Mouse (Mus musculus): ENCODE data around the gene Pold1. TPM values are rescaled to one million over a fixed set of nuclear protein-coding genes. Genes with fewer than 3 reads are reported as not detected.

Gene Pold1
- total RNA-seq, 1 experiment from 2014 or later = 17.5 TPM

- no peak for DNase-seq
These were observed 33.0 kb upstream of the Pold1 start for GRCm38 (mm10) chr7:44581637-44582036.

DNA sequence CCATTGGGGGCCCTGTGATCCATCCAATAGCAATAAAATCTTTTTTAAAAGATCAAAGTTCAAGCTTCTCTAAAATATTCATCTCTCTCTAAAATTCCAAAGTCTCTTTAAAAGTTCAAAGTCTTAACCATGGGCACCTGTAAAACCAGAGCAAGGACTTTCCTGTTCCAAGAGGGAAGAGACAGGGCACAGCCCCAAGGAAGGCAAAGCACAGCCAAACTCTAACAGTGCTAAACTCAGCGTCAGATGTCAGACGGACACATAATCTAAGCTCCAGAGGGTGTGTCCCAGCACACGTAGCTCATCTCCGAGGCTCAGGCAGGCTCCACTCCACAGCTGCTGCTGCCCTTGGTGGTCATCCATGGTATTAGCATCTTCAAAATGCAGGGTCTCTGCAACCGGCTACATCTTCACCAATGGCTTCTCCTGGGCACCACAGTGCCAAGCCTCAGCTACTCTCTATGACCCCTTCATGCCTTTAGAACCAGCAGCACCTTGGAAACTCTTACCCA is 27.7 kb upstream of the Pold1 start:
- no peak for DNase-seq

- DNase-seq = no peak
These were observed 24.4 kb upstream of the Pold1 start for GRCm38 (mm10) chr7:44572956-44573484.

GRCm38 (mm10) chr7:44572213-44572701 is 23.6 kb upstream of the Pold1 start, which contains the start of gene Napsa:
Gene Napsa, plus strand, starts transcription at chr7:44572380.
- DNase-seq = peak; percentile 37

DNA sequence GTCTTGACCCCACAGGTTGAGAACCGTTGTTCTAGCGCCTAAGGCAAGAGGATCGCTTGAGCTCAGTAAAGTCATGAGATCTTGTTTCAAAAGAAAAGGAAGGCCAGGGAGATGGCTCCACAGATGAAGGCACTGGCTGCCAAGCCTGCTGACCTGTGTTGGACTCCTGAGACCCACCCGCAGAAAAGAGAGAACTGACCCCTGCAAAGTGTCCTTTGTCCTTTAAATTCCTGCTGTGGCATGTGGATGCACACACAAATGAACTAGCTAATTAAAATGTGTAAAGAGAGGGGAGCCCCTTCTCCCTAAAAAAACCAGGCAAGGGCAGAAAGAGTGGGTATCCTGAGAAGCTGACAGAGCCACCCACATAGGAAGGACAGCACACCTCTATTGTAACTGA is 23.2 kb upstream of the Pold1 start:
- DNase-seq = no peak

DNA sequence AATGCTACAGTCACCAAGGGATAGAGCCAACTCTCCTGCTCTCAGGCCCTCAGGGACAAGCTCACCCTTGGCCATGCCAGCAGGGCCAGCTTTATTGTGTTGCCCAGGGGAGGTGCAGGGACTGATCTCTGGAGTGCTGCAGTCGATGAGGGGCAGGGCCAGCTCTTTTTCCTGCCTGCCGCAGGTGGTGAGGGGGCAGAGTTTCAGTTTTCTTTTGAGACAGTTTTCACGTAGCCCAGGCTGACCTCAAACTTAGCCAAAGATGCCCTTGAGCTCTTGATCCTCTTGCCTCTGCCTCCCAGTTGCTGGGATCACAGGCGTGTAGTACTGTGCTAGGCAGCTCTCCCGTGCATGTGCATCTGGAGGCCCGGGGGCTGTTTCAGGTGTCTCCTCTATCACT is 22.3 kb upstream of the Pold1 start:
- DNase-seq = peak; percentile 42

- no peak for DNase-seq
These were observed 20.2 kb upstream of the Pold1 start for GRCm38 (mm10) chr7:44568803-44569202.

DNA sequence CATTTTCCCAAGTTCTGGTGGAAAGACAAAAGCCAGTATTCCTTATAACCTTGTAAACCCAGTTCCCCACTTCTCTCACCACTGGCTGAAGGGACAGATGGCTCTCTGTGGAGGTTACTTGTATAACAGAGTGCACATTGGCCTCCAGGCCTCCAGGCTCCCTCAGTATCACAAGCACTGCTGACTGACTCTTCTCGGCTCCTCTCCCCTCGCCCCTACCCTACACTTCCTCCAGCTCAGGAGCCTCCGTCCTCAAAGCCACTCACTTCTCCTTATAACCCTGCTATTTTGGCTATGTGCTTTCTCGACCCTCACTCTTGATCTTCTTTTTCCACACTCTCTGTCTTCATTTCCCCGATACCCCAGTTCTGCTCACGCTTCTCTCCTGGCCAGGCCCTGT is 16.8 kb upstream of the Pold1 start:
- no peak for DNase-seq

- no peak for DNase-seq
These were observed 15.8 kb upstream of the Pold1 start for GRCm38 (mm10) chr7:44564486-44564885.

- no peak for DNase-seq
These were observed 14.6 kb upstream of the Pold1 start for GRCm38 (mm10) chr7:44563284-44563683.

GRCm38 (mm10) chr7:44560435-44561400 is 12.1 kb upstream of the Pold1 start:
- DNase-seq = peak; percentile 83

GRCm38 (mm10) chr7:44557629-44558028 is 9.0 kb upstream of the Pold1 start:
- DNase-seq = no peak

- DNase-seq = peak; percentile 98
These were observed 5.2 kb upstream of the Pold1 start, which contains the start of gene Nr1h2 for GRCm38 (mm10) chr7:44553826-44554225. Gene Nr1h2, minus strand, starts transcription at chr7:44553951.

DNA sequence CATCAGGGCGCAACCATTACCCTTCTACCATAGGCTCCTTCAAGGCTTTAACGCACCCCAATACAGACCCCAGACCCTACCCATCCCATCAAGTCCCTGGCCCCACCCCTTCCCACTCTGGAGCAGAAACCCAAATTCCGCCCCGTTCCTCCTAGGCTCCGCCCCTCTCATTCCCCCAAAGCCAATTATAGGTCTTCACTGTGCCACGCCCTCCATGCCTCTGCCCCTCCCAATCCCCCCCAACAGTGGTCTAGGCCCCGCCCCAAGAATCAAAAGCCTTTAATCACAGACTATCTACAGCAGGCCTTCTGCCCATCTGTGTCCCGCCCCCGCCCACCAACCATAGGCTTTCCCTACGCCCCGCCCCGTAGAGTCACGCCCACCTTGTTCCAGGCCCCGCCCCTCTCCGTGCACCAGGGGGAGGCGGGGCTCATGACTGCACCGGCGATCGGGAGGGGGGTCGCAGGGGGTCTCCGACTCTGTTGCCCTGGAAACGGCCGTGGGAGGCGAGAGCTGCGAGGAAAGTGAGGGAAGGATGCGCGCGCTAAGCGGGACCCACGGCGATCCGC is 4.6 kb upstream of the Pold1 start:
- peak; percentile 95 for DNase-seq

GRCm38 (mm10) chr7:44552141-44552908 is 3.7 kb upstream of the Pold1 start:
- no peak for DNase-seq

GRCm38 (mm10) chr7:44551731-44552130 is 3.1 kb upstream of the Pold1 start:
- DNase-seq = no peak

GRCm38 (mm10) chr7:44551301-44551700 is 2.7 kb upstream of the Pold1 start:
- no peak for DNase-seq

DNA sequence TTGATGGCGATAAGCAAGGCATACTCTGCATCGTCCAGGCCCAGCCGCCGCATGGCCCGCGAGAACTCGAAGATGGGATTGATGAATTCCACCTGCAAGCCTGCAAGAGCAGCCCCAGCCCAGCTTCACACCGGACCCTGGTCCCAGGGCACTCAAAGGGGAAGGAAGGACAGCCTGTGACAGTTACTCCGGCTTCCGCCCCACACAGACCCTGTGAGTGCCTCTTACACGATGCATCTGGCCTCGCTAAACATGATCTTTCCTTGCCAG is 1.7 kb upstream of the Pold1 start:
- no peak for DNase-seq

GRCm38 (mm10) chr7:44549621-44550408 is 1.2 kb upstream of the Pold1 start:
- no peak for DNase-seq

GRCm38 (mm10) chr7:44547725-44548124 is 924 bp downstream of the Pold1 start:
- DNase-seq = no peak

DNA sequence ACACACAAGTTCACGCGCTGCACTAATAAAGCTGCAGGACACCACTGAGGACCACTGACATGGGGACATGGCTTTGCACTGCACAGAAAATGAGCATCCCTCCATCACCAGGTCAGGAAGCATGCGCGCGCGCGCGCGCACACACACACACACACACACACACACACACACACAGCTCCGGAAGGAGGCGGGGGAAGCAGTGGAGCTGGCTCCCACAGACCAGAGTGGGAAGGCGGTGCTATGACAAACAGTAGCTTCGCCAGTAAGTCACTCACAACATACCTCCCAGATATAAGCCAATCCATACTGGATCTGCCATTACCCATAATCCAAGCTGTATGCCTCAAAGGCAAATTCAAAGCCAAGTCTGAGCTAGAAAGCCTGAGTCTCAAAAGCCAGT is 1.6 kb downstream of the Pold1 start:
- no peak for DNase-seq

- DNase-seq = no peak
These were observed 2.4 kb downstream of the Pold1 start for GRCm38 (mm10) chr7:44546274-44546673.

Measured in adrenal gland, postnatal 14 days (tissue).